Mouse (Mus musculus) adrenal gland, postnatal 25 days (tissue): ENCODE measurements around the gene Panx1. TPM values are rescaled to one million over a fixed set of nuclear protein-coding genes. Genes with fewer than 3 reads are reported as not detected.

ENCODE experiments used
- DNase-seq: peaks from one replicate; pipeline ENCODE4 v3.0.0; 2021; ENCODE audit warnings: mixed read lengths
- long read RNA-seq: library from polyadenylated mRNA; stranded (forward); transcript quantifications from one replicate; pipeline ENCODE4 v2.0.0, GENCODE M21; 2021
- total RNA-seq: library from RNA; stranded (reverse); gene quantifications from 2 replicates; pipeline ENCODE4 v1.2.3, GENCODE M21; 2021

Panx1 gene
- total RNA-seq, result 8.6 and 14.9 TPM in 2 replicates
- long read RNA-seq, full-length matches to known transcripts, result 7 of 8 reads
- long read RNA-seq, partial matches to known transcripts, result 1 of 8 reads
- long read RNA-seq, other reads (novel, unspliced or antisense), result 0 of 8 reads

- DNase-seq, result peak; percentile 67
These were observed at the start of gene Panx1 for GRCm38 (mm10) chr9:15045084-15045669. Panx1 (minus strand) TSS chr9:15045478.

- DNase-seq, result peak; percentile 51
These were observed 23.5 kb upstream of the Panx1 start for GRCm38 (mm10) chr9:15068686-15069295.

GRCm38 (mm10) chr9:15067995-15068685 is 22.9 kb upstream of the Panx1 start:
- DNase-seq, result no peak

GRCm38 (mm10) chr9:15064176-15064575 is 18.9 kb upstream of the Panx1 start:
- DNase-seq, result no peak

GRCm38 (mm10) chr9:15060847-15061246 is 15.6 kb upstream of the Panx1 start:
- DNase-seq, result no peak

GRCm38 (mm10) chr9:15060026-15060425 is 14.7 kb upstream of the Panx1 start:
- no peak for DNase-seq

- no peak for DNase-seq
These were observed 462 bp upstream of the Panx1 start for GRCm38 (mm10) chr9:15045740-15046139.

GRCm38 (mm10) chr9:15044391-15045083 is 741 bp downstream of the Panx1 start:
- no peak for DNase-seq

GRCm38 (mm10) chr9:15041556-15041955 is 3.7 kb downstream of the Panx1 start:
- no peak for DNase-seq

- DNase-seq, result no peak
These were observed 5.4 kb downstream of the Panx1 start for GRCm38 (mm10) chr9:15039848-15040247.

- DNase-seq, result no peak
These were observed 7.6 kb downstream of the Panx1 start for GRCm38 (mm10) chr9:15037704-15038103.

GRCm38 (mm10) chr9:15037237-15037636 is 8.0 kb downstream of the Panx1 start:
- no peak for DNase-seq

GRCm38 (mm10) chr9:15036807-15037206 is 8.5 kb downstream of the Panx1 start:
- no peak for DNase-seq

GRCm38 (mm10) chr9:15036405-15036804 is 8.9 kb downstream of the Panx1 start:
- no peak for DNase-seq

GRCm38 (mm10) chr9:15035979-15036378 is 9.3 kb downstream of the Panx1 start:
- DNase-seq, result no peak

- peak; percentile 19 for DNase-seq
These were observed 10.6 kb downstream of the Panx1 start for GRCm38 (mm10) chr9:15034546-15035273.

GRCm38 (mm10) chr9:15033568-15034160 is 11.6 kb downstream of the Panx1 start:
- DNase-seq, result peak; percentile 37

GRCm38 (mm10) chr9:15032797-15033196 is 12.5 kb downstream of the Panx1 start:
- no peak for DNase-seq

- peak; percentile 56 for DNase-seq
These were observed 14.5 kb downstream of the Panx1 start for GRCm38 (mm10) chr9:15030771-15031170.

GRCm38 (mm10) chr9:15029025-15029727 is 16.1 kb downstream of the Panx1 start:
- peak; percentile 70 for DNase-seq

- DNase-seq, result no peak
These were observed 17.6 kb downstream of the Panx1 start for GRCm38 (mm10) chr9:15027725-15028124.
